Mouse (Mus musculus) liver, postnatal 0 days (tissue): ENCODE results near the gene Selp. TPM values are rescaled to one million over a fixed set of nuclear protein-coding genes. Genes with fewer than 3 reads are reported as not detected.
A peak's percentile ranks its signal among the peaks of the same experiment; 100 is the strongest.

Source experiments
- ATAC-seq: fragments of 200-750 bp; cut with Nextera tagmentation; 2 replicates; pipeline ENCODE4 v1.8.0; 2017; ENCODE audit warnings: mild to moderate bottlenecking, moderate library complexity
- DNase-seq: peaks from one replicate; pipeline ENCODE4 v3.0.0-alpha.2; 2016
- H3K27ac ChIP-seq: fragments of 300-500 bp; sonication (generic); 2 replicates; pipeline ENCODE4 v1.5.1; 2014; ENCODE audit warnings: antibody characterized with exemption, moderate library complexity, mild to moderate bottlenecking, low read depth
- H3K27me3 ChIP-seq: fragments of 300-500 bp; sonication (generic); 2 replicates; pipeline ENCODE4 v1.6.1; 2014; ENCODE audit warnings: low read length, control low read depth, mixed read lengths; ENCODE audit not compliant: insufficient read depth
- H3K36me3 ChIP-seq: fragments of 300-500 bp; sonication (generic); replicated peaks from 2 replicates; pipeline ENCODE4 v1.6.1; 2014; ENCODE audit warnings: mild to moderate bottlenecking, control low read depth, low read length, moderate library complexity, mixed read lengths; ENCODE audit not compliant: insufficient read depth
- H3K4me1 ChIP-seq: fragments of 300-500 bp; sonication (generic); 2 replicates; pipeline ENCODE4 v1.6.1; 2014; ENCODE audit warnings: antibody characterized with exemption, mild to moderate bottlenecking, control low read depth; ENCODE audit not compliant: insufficient read depth
- H3K4me2 ChIP-seq: fragments of 300-500 bp; sonication (generic); 2 replicates; pipeline ENCODE4 v1.6.1; 2014; ENCODE audit warnings: low read depth, mild to moderate bottlenecking, low read length, moderate library complexity, mixed read lengths
- H3K4me3 ChIP-seq: fragments of 300-500 bp; sonication (generic); 2 replicates; pipeline ENCODE4 v1.5.1; 2014; ENCODE audit warnings: low read depth, low read length
- H3K9ac ChIP-seq: fragments of 300-500 bp; sonication (generic); replicated peaks from 2 replicates; pipeline ENCODE4 v1.6.1; 2014; ENCODE audit warnings: mild to moderate bottlenecking, moderate library complexity
- H3K9me3 ChIP-seq: fragments of 300-500 bp; sonication (generic); 2 replicates; pipeline ENCODE4 v1.6.1; 2016; ENCODE audit warnings: mild to moderate bottlenecking, control low read depth, low read length, mixed read lengths
- CTCF ChIP-seq: sonication (generic); IDR thresholded peaks from 2 replicates; pipeline ENCODE4 v1.5.1; 2016; ENCODE audit warnings: antibody characterized with exemption, low read depth
- EP300 ChIP-seq: IDR thresholded peaks from 2 replicates; pipeline ENCODE4 v1.6.1; 2016; ENCODE audit warnings: antibody characterized with exemption, low read depth, mild to moderate bottlenecking
- WGBS: fragments of 180-500 bp; shearing (Covaris S2); extraction: QIAGEN DNeasy Blood & Tissue Kit; methylation state at CpG from one replicate; pipeline ENCODE4 v1.1.7; 2014; ENCODE audit not compliant: insufficient replicate concordance; 5-methylcytosine and 5-hydroxymethylcytosine counted together
- polyA plus RNA-seq: library from polyadenylated mRNA; unstranded; fragments of >200 nt; fragmentation: Nextera tagmentation; extraction: Ambion mirVana; gene quantifications from 2 replicates; pipeline ENCODE4 v1.2.1, GENCODE M21; 2015

Selp gene
- polyA plus RNA-seq, 1 experiment from 2014 or later: 2.1 TPM

DNA sequence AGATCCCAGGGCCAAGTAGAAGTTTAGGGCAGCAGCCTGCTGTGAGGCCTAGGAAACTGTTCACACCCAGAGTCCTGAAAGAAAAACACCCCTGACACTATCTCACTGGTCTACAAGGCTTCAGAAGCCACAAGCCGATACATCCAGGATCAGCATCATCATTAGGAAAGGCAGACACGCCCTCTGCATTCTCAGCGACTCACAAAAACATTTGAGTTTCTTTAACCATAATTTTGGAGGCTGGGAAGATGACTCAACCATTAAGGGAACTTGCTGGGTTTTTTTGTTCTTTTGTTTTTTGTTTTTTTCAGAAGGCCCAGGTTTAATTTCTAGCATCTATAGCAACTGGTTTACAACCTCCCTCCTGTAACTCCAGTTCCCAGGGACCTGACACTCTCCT, 8.8 kb downstream of the Selp start:
- WGBS: 69% methylated on average over 3 of the region's 3 CpGs
- H3K27ac ChIP-seq: no peak overlapping the region
- H3K9ac ChIP-seq: no peak overlapping the region
- ATAC-seq (no peak), DNase-seq (no peak)
- TF ChIP-seq CTCF (no peak), EP300 (no peak)
- H3K36me3 ChIP-seq: no peaks in the 10 kb centered on the region
- no peak overlapping the region for H3K4me2 ChIP-seq
- no peaks in the 10 kb centered on the region for H3K4me1 ChIP-seq
- H3K9me3 ChIP-seq: no peaks in the 10 kb centered on the region
- H3K27me3 ChIP-seq: no peaks in the 10 kb centered on the region
- no peak overlapping the region for H3K4me3 ChIP-seq

- TF ChIP-seq CTCF (no peak), EP300 (no peak)
Observed at GRCm38 (mm10) chr1:164130013-164130412, 14.9 kb downstream of the Selp start.

GRCm38 (mm10) chr1:164132609-164133008, 17.5 kb downstream of the Selp start:
- H3K27ac ChIP-seq: no peak overlapping the region
- H3K4me3 ChIP-seq: no peak overlapping the region
- no peaks in the 10 kb centered on the region for H3K27me3 ChIP-seq
- peaks cover 15% of the 10 kb centered on the region; the same call in 1 of the 2 replicates for H3K4me1 ChIP-seq
- ATAC-seq (no peak), DNase-seq (no peak)
- H3K9ac ChIP-seq: no peak overlapping the region
- H3K9me3 ChIP-seq: no peaks in the 10 kb centered on the region
- 74% methylated on average over 1 of the region's 1 CpGs for WGBS
- TF ChIP-seq EP300 (no peak), CTCF (no peak)
- H3K4me2 ChIP-seq: no peak overlapping the region
- no peaks in the 10 kb centered on the region for H3K36me3 ChIP-seq

More at GRCm38 (mm10) chr1:164130013-164130412, 14.9 kb downstream of the Selp start:
- no peak overlapping the region for H3K4me2 ChIP-seq
- no peak overlapping the region for H3K9ac ChIP-seq
- DNase-seq (no peak), ATAC-seq (no peak)
- no peaks in the 10 kb centered on the region for H3K27me3 ChIP-seq
- peaks cover 6% of the 10 kb centered on the region; the same call in 1 of the 2 replicates for H3K4me1 ChIP-seq
- H3K27ac ChIP-seq: no peak overlapping the region
- no peak overlapping the region for H3K4me3 ChIP-seq
- no peaks in the 10 kb centered on the region for H3K9me3 ChIP-seq
- 71% methylated on average over 3 of the region's 3 CpGs for WGBS
- H3K36me3 ChIP-seq: no peaks in the 10 kb centered on the region

DNA sequence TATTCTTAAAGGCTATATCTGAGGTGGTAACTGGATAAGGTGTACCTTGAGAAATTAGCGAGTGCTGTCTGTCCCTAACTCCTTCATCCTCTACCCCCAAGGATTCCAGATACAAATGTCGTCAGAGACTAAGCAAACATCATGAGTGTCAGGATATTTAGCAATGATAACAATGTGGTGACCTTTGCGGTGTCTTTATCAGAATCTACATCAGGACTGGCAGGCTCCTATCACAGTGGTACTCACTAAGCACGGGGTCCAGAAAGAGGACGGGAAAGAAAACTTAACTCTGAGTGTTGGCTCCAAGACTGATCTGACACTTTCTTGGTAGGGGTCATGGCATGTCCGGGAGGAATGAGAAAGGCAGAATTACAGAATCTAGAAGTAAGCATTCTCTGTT, 19.0 kb downstream of the Selp start:
- ATAC-seq (no peak), DNase-seq (no peak)
- H3K9me3 ChIP-seq: no peaks in the 10 kb centered on the region
- no peaks in the 10 kb centered on the region for H3K36me3 ChIP-seq
- peaks cover 15% of the 10 kb centered on the region; the same call in 1 of the 2 replicates for H3K4me1 ChIP-seq
- H3K27me3 ChIP-seq: no peaks in the 10 kb centered on the region
- H3K9ac ChIP-seq: no peak overlapping the region
- H3K27ac ChIP-seq: 0 out of 2 replicates have a peak overlapping the region, but pooled peaks have one; percentile 5
- H3K4me3 ChIP-seq: no peak overlapping the region
- no peak for TF ChIP-seq CTCF
- TF ChIP-seq EP300: no peak
- 41% methylated on average over 6 of the region's 6 CpGs for WGBS
- H3K4me2 ChIP-seq: no peak overlapping the region

- H3K27me3 ChIP-seq: no peaks in the 10 kb centered on the region
- TF ChIP-seq EP300 (peak; percentile 78), CTCF (no peak)
- no peaks in the 10 kb centered on the region for H3K9me3 ChIP-seq
- ATAC-seq (peak; percentile 81), DNase-seq (peak; percentile 48)
- H3K36me3 ChIP-seq: no peaks in the 10 kb centered on the region
- H3K4me1 ChIP-seq: peaks cover 15% of the 10 kb centered on the region; the same call in 1 of the 2 replicates
- peak overlapping the region; percentile 74 for H3K27ac ChIP-seq
- no peak overlapping the region for H3K4me3 ChIP-seq
- H3K9ac ChIP-seq: no peak overlapping the region
- 5% methylated on average over 5 of the region's 5 CpGs for WGBS
- H3K4me2 ChIP-seq: peak overlapping the region; percentile 24; the same call in 1 of the 2 replicates
Observed at GRCm38 (mm10) chr1:164135360-164135759, 20.3 kb downstream of the Selp start.

- H3K4me3 ChIP-seq: no peak overlapping the region
- 33% methylated on average over 11 of the region's 11 CpGs for WGBS
- DNase-seq: peak; percentile 46
- TF ChIP-seq CTCF (no peak), EP300 (no peak)
- peak; percentile 64 for ATAC-seq
- H3K4me2 ChIP-seq: peak overlapping the region; percentile 24; the same call in 1 of the 2 replicates
- peak overlapping the region; percentile 74 for H3K27ac ChIP-seq
- H3K36me3 ChIP-seq: no peaks in the 10 kb centered on the region
- H3K4me1 ChIP-seq: peaks cover 15% of the 10 kb centered on the region; the same call in 1 of the 2 replicates
- no peaks in the 10 kb centered on the region for H3K27me3 ChIP-seq
- H3K9me3 ChIP-seq: no peaks in the 10 kb centered on the region
- no peak overlapping the region for H3K9ac ChIP-seq
Observed at GRCm38 (mm10) chr1:164135960-164136359, 20.9 kb downstream of the Selp start.
